Mouse (Mus musculus) intestine, embryonic 14.5 days (tissue): ENCODE results near the gene Glp2r. TPM values are rescaled to one million over a fixed set of nuclear protein-coding genes. Genes with fewer than 3 reads are reported as not detected.

ENCODE experiments used
- ATAC-seq: fragments of 200-750 bp; cut with Nextera tagmentation; replicated peaks from 2 replicates; pipeline ENCODE4 v1.8.0; 2017; ENCODE audit warnings: low read depth, moderate number of reproducible peaks, moderate TSS enrichment, moderate library complexity; ENCODE audit not compliant: low FRiP score, low TSS enrichment
- DNase-seq: peaks from one replicate; pipeline ENCODE4 v3.0.0-alpha.2; 2018; ENCODE audit warnings: low spot score
- H3K27ac ChIP-seq: fragments of 300-500 bp; sonication (generic); 2 replicates; pipeline ENCODE4 v1.5.1; 2014; ENCODE audit warnings: low read depth, mild to moderate bottlenecking, control low read depth
- H3K27me3 ChIP-seq: fragments of 300-500 bp; sonication (generic); replicated peaks from 2 replicates; pipeline ENCODE4 v1.6.1; 2014; ENCODE audit warnings: low read length, control low read depth; ENCODE audit not compliant: control insufficient read depth, insufficient read depth
- H3K36me3 ChIP-seq: fragments of 300-500 bp; sonication (generic); 2 replicates; pipeline ENCODE4 v1.6.1; 2014; ENCODE audit warnings: low read length, control low read depth; ENCODE audit not compliant: control insufficient read depth, insufficient read depth
- H3K4me1 ChIP-seq: fragments of 300-500 bp; sonication (generic); replicated peaks from 2 replicates; pipeline ENCODE4 v1.6.1; 2014; ENCODE audit warnings: low read length, control low read depth, mixed read lengths; ENCODE audit not compliant: control insufficient read depth, insufficient read depth
- H3K4me2 ChIP-seq: fragments of 300-500 bp; sonication (generic); 2 replicates; pipeline ENCODE4 v1.6.1; 2014; ENCODE audit warnings: low read length
- H3K4me3 ChIP-seq: fragments of 300-500 bp; sonication (generic); 2 replicates; pipeline ENCODE4 v1.5.1; 2014; ENCODE audit warnings: low read depth, low read length, control low read depth, mixed read lengths
- H3K9ac ChIP-seq: fragments of 300-500 bp; sonication (generic); 2 replicates; pipeline ENCODE4 v1.6.1; 2014; ENCODE audit warnings: mild to moderate bottlenecking, low read length
- H3K9me3 ChIP-seq: fragments of 300-500 bp; sonication (generic); 2 replicates; pipeline ENCODE4 v1.6.1; 2016; ENCODE audit warnings: low read length, control low read depth; ENCODE audit not compliant: control insufficient read depth
- WGBS: fragments of 180-500 bp; shearing (Covaris S2); extraction: QIAGEN DNeasy Blood & Tissue Kit; methylation state at CpG from one replicate; pipeline ENCODE4 v1.1.7; 2014; 5-methylcytosine and 5-hydroxymethylcytosine counted together
- polyA plus RNA-seq: library from polyadenylated mRNA; unstranded; fragments of >200 nt; fragmentation: Nextera tagmentation; extraction: Ambion mirVana; gene quantifications from 2 replicates; pipeline ENCODE4 v1.2.1, GENCODE M21; 2014

Glp2r gene
- polyA plus RNA-seq, 1 experiment from 2014 or later: 3.6 TPM

GRCm38 (mm10) chr11:67616557-67617239 lies 154.3 kb downstream of the Glp2r start:
- DNase-seq (no peak), ATAC-seq (no peak)
- H3K4me3 ChIP-seq: no peak overlapping the region
- H3K27ac ChIP-seq: no peak overlapping the region
- no peaks in the 10 kb centered on the region for H3K27me3 ChIP-seq
- H3K36me3 ChIP-seq: no peaks in the 10 kb centered on the region
- WGBS: 87% methylated on average over 13 of the region's 13 CpGs
- no peak overlapping the region for H3K4me2 ChIP-seq
- no peak overlapping the region for H3K9ac ChIP-seq
- H3K9me3 ChIP-seq: no peaks in the 10 kb centered on the region
- no peaks in the 10 kb centered on the region for H3K4me1 ChIP-seq

DNA sequence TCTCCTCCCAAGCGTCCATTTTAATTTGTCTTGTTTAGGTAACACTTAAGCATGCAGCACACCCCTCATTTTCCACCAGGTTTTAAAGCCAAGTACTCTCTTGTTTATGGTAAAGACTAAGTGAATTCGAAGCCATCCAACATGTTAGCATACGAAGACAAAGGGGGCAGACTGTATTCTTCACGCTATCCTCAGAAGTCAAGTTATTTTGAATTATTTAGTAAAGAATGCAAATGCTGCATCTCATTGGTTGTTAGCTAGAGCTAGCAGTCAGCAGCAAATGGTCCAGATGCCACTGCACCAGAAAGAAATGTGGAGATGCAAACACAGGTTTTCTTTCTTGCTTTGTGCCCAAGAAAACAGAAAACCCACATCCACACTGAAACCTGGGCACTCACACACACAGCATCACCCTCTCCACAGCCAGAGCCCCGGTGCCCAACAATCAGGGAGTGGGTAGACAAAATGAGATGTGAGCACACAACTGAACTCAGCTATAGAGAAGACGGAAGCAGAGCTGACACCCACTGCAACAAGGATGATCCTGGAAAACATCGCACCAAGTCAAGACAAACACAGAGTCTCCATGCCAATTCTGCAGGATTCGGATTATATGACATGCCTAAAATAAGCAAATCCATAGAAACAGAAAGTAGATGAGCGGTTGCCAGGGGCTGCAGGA lies 158.7 kb downstream of the Glp2r start:
- H3K36me3 ChIP-seq: no peaks in the 10 kb centered on the region
- 74% methylated on average over 9 of the region's 9 CpGs for WGBS
- no peak overlapping the region for H3K4me2 ChIP-seq
- H3K27me3 ChIP-seq: no peaks in the 10 kb centered on the region
- no peak overlapping the region for H3K27ac ChIP-seq
- no peak for DNase-seq
- H3K4me3 ChIP-seq: no peak overlapping the region
- ATAC-seq: no peak
- no peaks in the 10 kb centered on the region for H3K9me3 ChIP-seq
- H3K4me1 ChIP-seq: no peaks in the 10 kb centered on the region
- no peak overlapping the region for H3K9ac ChIP-seq

Other genes starting within 250 kb of the Glp2r start
- not detected in 2 replicates for gene Rcvrn, start 75.8 kb downstream of the Glp2r start, polyA plus RNA-seq
- 0.26 and 0.51 TPM in 2 replicates for gene Gsg1l2, start 3.5 kb upstream of the Glp2r start, polyA plus RNA-seq
- gene Dhrs7c, start 27.0 kb upstream of the Glp2r start, polyA plus RNA-seq: not detected in 2 replicates
- 5.4 and 5.8 TPM in 2 replicates for gene Usp43, start 151.0 kb upstream of the Glp2r start, polyA plus RNA-seq
- gene Cfap52, start 194.5 kb upstream of the Glp2r start, polyA plus RNA-seq: 0.86 and 1.0 TPM in 2 replicates
- gene Stx8, start 195.0 kb upstream of the Glp2r start, polyA plus RNA-seq: 51.3 and 54.5 TPM in 2 replicates